Mouse (Mus musculus): ENCODE data around the gene Aldh1b1. TPM values are rescaled to one million over a fixed set of nuclear protein-coding genes. Genes with fewer than 3 reads are reported as not detected.

The Aldh1b1 gene
- polyA plus RNA-seq, 1 experiment from 2014 or later = 638 TPM

DNA sequence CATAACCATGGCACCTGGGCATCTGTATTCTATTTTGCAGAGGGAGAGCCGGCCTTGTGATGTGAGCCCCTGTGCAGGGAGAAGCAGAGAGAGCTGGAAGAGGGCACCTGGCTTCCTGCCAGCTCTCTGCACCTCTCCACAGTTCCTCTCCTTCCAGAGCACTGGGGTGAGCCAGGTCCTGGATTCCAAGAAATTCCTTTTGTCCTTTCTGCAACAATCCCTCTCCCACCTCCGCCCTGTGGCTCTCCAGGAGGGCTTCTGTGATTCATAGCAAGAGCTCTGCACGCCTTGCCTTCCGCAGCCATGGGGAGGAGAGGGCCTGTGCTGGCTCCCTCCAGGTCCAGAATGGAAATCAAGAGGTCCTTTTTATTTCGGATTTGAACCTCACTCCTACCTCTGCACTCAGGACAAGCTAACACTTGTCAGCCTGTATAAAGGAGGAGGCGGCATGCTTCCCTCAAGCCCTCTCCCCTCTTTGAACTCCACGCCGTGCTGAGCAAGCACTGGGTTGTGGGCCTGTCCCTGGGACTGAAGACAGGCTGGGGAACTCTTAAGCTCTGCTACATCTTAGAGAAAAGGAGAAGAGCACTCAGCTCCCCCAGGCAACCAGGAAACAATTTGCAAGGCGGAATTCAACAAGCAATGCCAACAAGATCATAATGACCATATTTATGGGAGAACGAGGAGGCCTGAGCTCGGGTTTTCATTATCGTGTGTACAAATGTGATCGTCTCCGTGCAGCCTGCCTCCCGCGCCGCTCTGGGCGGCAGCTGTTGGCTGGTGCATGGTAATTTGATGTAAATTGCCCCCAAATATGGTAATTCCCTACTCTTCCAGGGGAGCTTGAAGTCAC lies 35.3 kb upstream of the Aldh1b1 start:
- peak overlapping the region; percentile 43 for H3K4me2 ChIP-seq (ENCODE audit: low read depth, low read length)
- no peaks in the 10 kb centered on the region for H3K36me3 ChIP-seq (ENCODE audit: control insufficient read depth, insufficient read depth, low read length)
- H3K9me3 ChIP-seq (ENCODE audit: control insufficient read depth, low read length) = no peaks in the 10 kb centered on the region
- peak overlapping the region; percentile 12; the same call in 1 of the 2 replicates for H3K4me3 ChIP-seq (ENCODE audit: low read length)
- H3K4me1 ChIP-seq (ENCODE audit: control insufficient read depth, insufficient read depth, low read length) = peaks cover 49% of the 10 kb centered on the region
- no peak for ATAC-seq
- 18% methylated on average over 18 of the region's 18 CpGs for WGBS
- H3K27me3 ChIP-seq (replicated peaks; ENCODE audit: control insufficient read depth, insufficient read depth, low read length) = 0 out of 2 replicates have a peak, but pooled peaks cover 5% of the 10 kb centered on the region
- peak overlapping the region; percentile 30; the same call in 1 of the 2 replicates for H3K9ac ChIP-seq (ENCODE audit: low read depth, low read length)
- H3K27ac ChIP-seq (ENCODE audit: low read length) = peak overlapping the region; percentile 33

DNA sequence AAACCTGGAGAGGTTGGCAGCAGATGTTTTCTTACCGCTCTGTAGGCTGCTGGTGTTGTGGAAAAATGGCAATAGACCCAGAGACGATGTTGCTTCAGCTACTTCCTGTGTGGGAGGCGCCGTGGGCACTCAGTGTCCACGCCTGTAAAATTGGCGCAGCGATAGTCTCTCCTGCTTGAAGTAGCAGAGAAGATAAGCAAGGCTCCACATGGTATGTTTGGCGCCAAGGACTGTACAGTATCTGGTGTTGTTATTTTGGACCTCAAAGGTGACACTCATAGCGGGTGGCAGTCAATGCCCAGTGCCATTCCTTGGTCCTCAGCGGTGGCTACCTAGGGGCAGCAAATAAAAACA lies 34.7 kb upstream of the Aldh1b1 start:
- Histone ChIP-seq H3K27me3 (replicated peaks; ENCODE audit: control insufficient read depth, insufficient read depth, low read length) (0 out of 2 replicates have a peak, but pooled peaks cover 5% of the 10 kb centered on the region), H3K36me3 (ENCODE audit: control insufficient read depth, insufficient read depth, low read length) (no peaks in the 10 kb centered on the region), H3K4me1 (ENCODE audit: control insufficient read depth, insufficient read depth, low read length) (peaks cover 54% of the 10 kb centered on the region), H3K4me3 (ENCODE audit: low read length) (peak overlapping the region; percentile 12; the same call in 1 of the 2 replicates), H3K4me2 (ENCODE audit: low read depth, low read length) (peak overlapping the region; percentile 43; the same call in 1 of the 2 replicates), H3K9me3 (ENCODE audit: control insufficient read depth, low read length) (no peaks in the 10 kb centered on the region), H3K9ac (ENCODE audit: low read depth, low read length) (peak overlapping the region; percentile 30; the same call in 1 of the 2 replicates), H3K27ac (ENCODE audit: low read length) (0 out of 2 replicates have a peak overlapping the region, but pooled peaks have one; percentile 10)
- no peak for ATAC-seq
- WGBS = 19% methylated on average over 10 of the region's 10 CpGs

DNA sequence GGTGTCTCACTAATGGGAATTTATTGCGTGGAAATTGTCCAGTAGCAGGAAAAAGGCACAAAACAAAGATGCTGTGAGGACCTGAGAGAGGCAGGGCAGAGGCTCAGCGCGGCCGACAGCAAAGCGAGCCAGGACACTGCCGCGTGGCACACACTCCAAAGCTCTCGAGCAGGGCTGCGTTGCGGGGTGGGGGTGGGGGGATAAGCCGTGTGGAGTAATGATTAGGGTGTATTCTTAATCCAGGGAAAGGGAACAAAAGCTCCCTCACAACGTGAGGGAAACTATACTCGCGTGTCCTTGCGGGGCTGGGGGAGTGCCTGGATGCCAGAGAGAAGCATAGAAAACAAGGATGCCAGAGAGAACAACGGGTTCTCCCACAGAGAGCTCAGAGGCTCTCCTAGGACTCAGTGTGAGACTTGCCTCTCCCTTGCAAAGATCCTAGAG lies 33.7 kb upstream of the Aldh1b1 start:
- Histone ChIP-seq H3K9ac (ENCODE audit: low read depth, low read length) (no peak overlapping the region), H3K4me2 (ENCODE audit: low read depth, low read length) (peak overlapping the region; percentile 21; the same call in 1 of the 2 replicates), H3K36me3 (ENCODE audit: control insufficient read depth, insufficient read depth, low read length) (no peaks in the 10 kb centered on the region), H3K4me3 (ENCODE audit: low read length) (peak overlapping the region; percentile 4; the same call in 1 of the 2 replicates), H3K4me1 (ENCODE audit: control insufficient read depth, insufficient read depth, low read length) (peaks cover 58% of the 10 kb centered on the region), H3K9me3 (ENCODE audit: control insufficient read depth, low read length) (no peaks in the 10 kb centered on the region), H3K27ac (ENCODE audit: low read length) (no peak overlapping the region), H3K27me3 (replicated peaks; ENCODE audit: control insufficient read depth, insufficient read depth, low read length) (0 out of 2 replicates have a peak, but pooled peaks cover 5% of the 10 kb centered on the region)
- no peak for ATAC-seq
- WGBS = 15% methylated on average over 16 of the region's 16 CpGs

DNA sequence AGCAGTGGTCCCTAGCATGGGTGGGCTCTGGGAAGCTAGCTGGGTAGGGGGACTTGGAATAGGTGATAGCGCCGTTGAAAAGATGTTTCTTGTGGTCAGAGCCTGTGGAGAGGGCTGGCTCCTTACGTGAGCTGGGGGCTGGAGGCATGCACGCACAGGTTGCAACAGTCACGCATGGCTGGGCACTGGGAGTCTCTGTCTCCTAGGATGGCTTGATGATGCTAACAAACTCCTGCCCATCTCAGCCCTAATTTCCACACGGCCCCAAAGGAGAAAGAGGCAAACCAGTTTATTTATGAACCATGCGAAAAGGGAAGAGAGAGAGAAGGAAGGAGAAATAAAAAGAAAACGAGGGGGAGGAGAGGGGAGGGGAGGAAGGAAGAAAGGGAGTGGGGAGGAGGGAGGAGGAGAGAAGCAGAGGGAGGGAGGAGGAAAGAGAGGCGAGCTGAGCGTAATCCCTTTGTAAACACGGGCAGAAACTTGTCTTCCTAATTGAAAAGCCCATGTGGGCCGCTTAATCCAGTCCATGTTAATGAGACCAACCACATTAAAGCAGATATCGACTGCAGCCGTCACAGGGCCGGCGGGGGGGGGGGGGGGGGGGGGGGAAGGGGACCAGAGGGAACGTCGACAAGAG lies 33.1 kb upstream of the Aldh1b1 start:
- no peak for ATAC-seq
- no peak overlapping the region for H3K27ac ChIP-seq (ENCODE audit: low read length)
- H3K27me3 ChIP-seq (replicated peaks; ENCODE audit: control insufficient read depth, insufficient read depth, low read length) = 0 out of 2 replicates have a peak, but pooled peaks cover 5% of the 10 kb centered on the region
- peaks cover 58% of the 10 kb centered on the region for H3K4me1 ChIP-seq (ENCODE audit: control insufficient read depth, insufficient read depth, low read length)
- H3K9me3 ChIP-seq (ENCODE audit: control insufficient read depth, low read length) = no peaks in the 10 kb centered on the region
- peak overlapping the region; percentile 4; the same call in 1 of the 2 replicates for H3K4me3 ChIP-seq (ENCODE audit: low read length)
- H3K9ac ChIP-seq (ENCODE audit: low read depth, low read length) = no peak overlapping the region
- no peaks in the 10 kb centered on the region for H3K36me3 ChIP-seq (ENCODE audit: control insufficient read depth, insufficient read depth, low read length)
- H3K4me2 ChIP-seq (ENCODE audit: low read depth, low read length) = peak overlapping the region; percentile 21; the same call in 1 of the 2 replicates
- 5% methylated on average over 16 of the region's 18 CpGs for WGBS

DNA sequence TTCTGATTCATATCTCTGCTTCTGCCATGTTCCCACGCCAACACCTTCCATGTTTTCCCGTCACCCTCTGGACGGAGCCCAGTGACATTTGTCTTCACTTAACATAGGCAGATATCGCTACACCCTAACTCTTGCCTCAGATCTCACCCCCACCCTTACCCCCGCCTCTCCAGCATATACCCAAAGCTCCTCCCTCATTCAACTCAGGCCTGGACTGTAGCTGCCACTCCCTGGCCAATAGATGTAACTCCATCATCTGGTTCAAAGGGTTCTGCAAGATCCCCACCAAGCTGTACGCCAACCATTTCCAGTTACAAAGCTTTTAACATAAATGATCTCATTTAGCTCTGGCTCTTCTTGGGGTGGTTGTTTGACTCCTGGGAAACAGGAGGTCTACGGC lies 32.0 kb upstream of the Aldh1b1 start:
- H3K27ac ChIP-seq (ENCODE audit: low read length) = no peak overlapping the region
- H3K27me3 ChIP-seq (replicated peaks; ENCODE audit: control insufficient read depth, insufficient read depth, low read length) = 0 out of 2 replicates have a peak, but pooled peaks cover 5% of the 10 kb centered on the region
- no peak for ATAC-seq
- H3K4me3 ChIP-seq (ENCODE audit: low read length) = no peak overlapping the region
- no peak overlapping the region for H3K4me2 ChIP-seq (ENCODE audit: low read depth, low read length)
- no peak overlapping the region for H3K9ac ChIP-seq (ENCODE audit: low read depth, low read length)
- H3K4me1 ChIP-seq (ENCODE audit: control insufficient read depth, insufficient read depth, low read length) = peaks cover 64% of the 10 kb centered on the region
- H3K36me3 ChIP-seq (ENCODE audit: control insufficient read depth, insufficient read depth, low read length) = no peaks in the 10 kb centered on the region
- WGBS = 86% methylated on average over 7 of the region's 7 CpGs
- H3K9me3 ChIP-seq (ENCODE audit: control insufficient read depth, low read length) = no peaks in the 10 kb centered on the region

DNA sequence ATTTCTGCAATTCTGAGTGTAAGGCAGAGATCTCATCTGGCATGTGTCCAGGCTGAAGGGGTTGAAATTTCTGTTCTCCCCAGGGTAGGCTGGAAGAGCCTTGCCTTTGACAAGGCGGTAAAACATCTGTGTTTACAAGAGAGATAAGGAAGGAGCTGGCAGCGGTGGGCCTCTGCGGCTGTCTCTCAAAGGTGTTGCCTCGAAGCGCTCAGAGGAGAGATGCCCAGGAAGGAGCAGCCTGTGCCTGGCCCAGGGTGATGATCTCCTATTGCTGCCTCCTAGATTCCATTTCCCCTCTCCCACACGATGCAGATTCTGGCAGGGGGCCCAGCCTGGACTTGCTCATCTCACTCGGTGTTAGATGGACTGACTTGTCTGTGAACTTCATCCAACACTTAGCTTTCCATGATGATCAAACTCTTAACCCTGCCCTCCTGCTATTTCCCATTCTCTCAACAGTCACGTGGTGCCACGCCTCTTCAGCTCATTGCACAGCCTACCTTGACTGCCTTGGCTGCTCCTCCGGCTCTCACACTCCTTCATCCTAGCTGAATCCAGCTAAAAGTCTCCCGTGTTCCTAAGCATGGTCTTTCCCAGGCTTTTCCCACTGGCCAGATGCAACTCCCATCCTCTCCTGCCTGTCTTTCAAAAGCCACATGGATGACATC lies 30.8 kb upstream of the Aldh1b1 start:
- 24% methylated on average over 11 of the region's 11 CpGs for WGBS
- Histone ChIP-seq H3K36me3 (ENCODE audit: control insufficient read depth, insufficient read depth, low read length) (no peaks in the 10 kb centered on the region), H3K27me3 (replicated peaks; ENCODE audit: control insufficient read depth, insufficient read depth, low read length) (0 out of 2 replicates have a peak, but pooled peaks cover 5% of the 10 kb centered on the region), H3K9ac (ENCODE audit: low read depth, low read length) (no peak overlapping the region), H3K27ac (ENCODE audit: low read length) (no peak overlapping the region), H3K4me1 (ENCODE audit: control insufficient read depth, insufficient read depth, low read length) (peaks cover 65% of the 10 kb centered on the region), H3K4me2 (ENCODE audit: low read depth, low read length) (no peak overlapping the region), H3K9me3 (ENCODE audit: control insufficient read depth, low read length) (no peaks in the 10 kb centered on the region), H3K4me3 (ENCODE audit: low read length) (no peak overlapping the region)
- peak; percentile 61 for ATAC-seq

DNA sequence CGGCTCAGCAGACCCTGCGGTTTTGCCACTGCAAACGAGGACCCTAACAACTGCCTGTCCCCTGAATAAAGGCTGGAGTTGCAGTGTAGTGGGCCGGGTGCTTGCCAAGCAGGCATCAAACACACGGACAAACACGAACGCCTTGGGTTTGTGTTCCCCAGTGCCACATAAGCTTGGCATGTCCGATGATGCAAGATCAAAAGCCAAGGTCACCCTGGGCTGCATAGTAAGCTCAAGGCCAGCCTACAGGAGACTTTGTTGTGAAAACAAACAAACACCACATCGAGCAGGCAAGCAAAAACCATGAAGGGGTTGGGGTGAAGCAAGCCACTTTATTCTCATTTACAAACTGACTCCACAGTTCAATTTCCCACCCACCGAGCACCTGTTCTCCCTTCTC lies 29.7 kb upstream of the Aldh1b1 start:
- Histone ChIP-seq H3K27me3 (replicated peaks; ENCODE audit: control insufficient read depth, insufficient read depth, low read length) (0 out of 2 replicates have a peak, but pooled peaks cover 5% of the 10 kb centered on the region), H3K9ac (ENCODE audit: low read depth, low read length) (no peak overlapping the region; the same call in 1 of the 2 replicates), H3K4me3 (ENCODE audit: low read length) (no peak overlapping the region), H3K9me3 (ENCODE audit: control insufficient read depth, low read length) (no peaks in the 10 kb centered on the region), H3K4me2 (ENCODE audit: low read depth, low read length) (no peak overlapping the region), H3K27ac (ENCODE audit: low read length) (no peak overlapping the region), H3K4me1 (ENCODE audit: control insufficient read depth, insufficient read depth, low read length) (peaks cover 54% of the 10 kb centered on the region), H3K36me3 (ENCODE audit: control insufficient read depth, insufficient read depth, low read length) (no peaks in the 10 kb centered on the region)
- no peak for ATAC-seq
- 63% methylated on average over 10 of the region's 10 CpGs for WGBS

DNA sequence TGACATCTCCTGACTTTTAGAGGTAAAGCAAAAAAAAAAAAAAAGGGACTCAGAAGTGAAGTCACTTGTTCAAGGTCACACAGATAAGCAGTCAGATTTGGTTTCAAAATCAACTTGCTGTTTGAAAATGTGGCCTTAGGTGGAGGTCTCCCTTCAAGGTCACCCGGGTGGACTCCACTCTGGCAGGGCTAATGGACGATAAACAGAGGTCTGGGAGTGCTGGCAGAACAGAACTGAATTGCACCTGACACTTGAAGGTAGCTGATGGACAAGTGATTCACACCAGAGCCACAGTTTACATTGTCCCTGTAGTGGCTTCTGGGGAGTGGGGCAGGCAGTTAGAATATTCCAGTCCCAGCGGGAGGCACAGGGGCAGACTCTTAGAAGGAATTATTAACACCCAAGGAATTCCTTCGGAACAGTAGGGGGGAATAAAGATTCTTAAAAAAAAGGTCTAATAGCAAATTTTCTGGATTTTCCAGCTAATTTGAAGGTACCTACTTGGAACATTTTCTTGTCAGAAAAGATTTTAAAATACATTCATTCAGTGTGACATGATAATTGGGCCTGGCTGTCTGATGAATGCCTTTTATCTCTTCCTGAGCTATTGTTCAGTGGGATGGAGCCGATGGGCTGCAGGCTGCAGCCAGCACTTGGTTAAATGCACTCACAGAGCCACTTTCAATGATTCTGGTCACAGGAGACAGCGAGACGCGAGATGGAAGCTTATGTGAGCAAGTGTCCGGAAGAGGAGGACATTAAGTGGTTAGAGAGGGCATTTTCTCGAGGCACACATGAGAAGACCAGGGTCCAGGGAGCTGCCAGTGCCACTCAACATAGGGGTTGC lies 28.8 kb upstream of the Aldh1b1 start:
- H3K4me2 ChIP-seq (ENCODE audit: low read depth, low read length) = no peak overlapping the region
- 0 out of 2 replicates have a peak, but pooled peaks cover 5% of the 10 kb centered on the region for H3K27me3 ChIP-seq (replicated peaks; ENCODE audit: control insufficient read depth, insufficient read depth, low read length)
- H3K4me1 ChIP-seq (ENCODE audit: control insufficient read depth, insufficient read depth, low read length) = peaks cover 50% of the 10 kb centered on the region
- no peak overlapping the region for H3K4me3 ChIP-seq (ENCODE audit: low read length)
- ATAC-seq = no peak
- H3K36me3 ChIP-seq (ENCODE audit: control insufficient read depth, insufficient read depth, low read length) = no peaks in the 10 kb centered on the region
- no peak overlapping the region for H3K9ac ChIP-seq (ENCODE audit: low read depth, low read length)
- H3K9me3 ChIP-seq (ENCODE audit: control insufficient read depth, low read length) = no peaks in the 10 kb centered on the region
- no peak overlapping the region for H3K27ac ChIP-seq (ENCODE audit: low read length)
- WGBS = 45% methylated on average over 10 of the region's 10 CpGs
